In the genomic region with DNA sequence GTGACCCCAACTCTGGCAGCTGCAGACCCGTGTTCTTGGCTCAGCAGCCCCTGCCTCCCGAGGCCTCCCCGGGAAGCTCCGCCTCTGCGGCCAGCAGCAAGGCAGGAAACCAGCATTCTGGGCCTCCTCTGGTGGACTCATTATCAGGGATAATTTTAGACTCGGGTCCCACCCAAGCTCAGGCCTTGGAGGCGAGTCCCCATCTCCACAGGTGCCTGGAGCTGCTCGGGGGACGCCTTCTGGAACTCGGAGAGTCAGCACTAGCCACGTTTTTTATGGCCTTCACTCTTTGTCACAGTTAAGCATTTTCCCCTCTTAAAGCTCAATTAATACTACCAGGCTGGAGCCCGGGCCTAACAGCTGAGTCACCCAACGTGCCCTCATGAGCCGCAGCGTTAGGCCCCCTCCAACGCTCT, we compare ENCODE assay signal across 9 mouse cellular contexts. TPM values are rescaled to one million over a fixed set of nuclear protein-coding genes. Genes with fewer than 3 reads are reported as not detected.
A peak's percentile ranks its signal among the peaks of the same experiment; 100 is the strongest.
DNase-seq lines count a peak whose midpoint lies in the region; ATAC-seq lines count a peak whose summit lies in the region.
"Had no signal": no experiment of that assay in that cellular context is flagged by ENCODE, and none has a peak within 500 bp of the region (broad histone marks: within the 10 kb centered on the region; RNA-seq: fewer than 3 reads in every experiment).

No protein-coding gene starts in this region.

- H3K27ac ChIP-seq in kidney, embryonic 15.5 days: peak overlapping the region; percentile 45
- H3K27ac ChIP-seq in embryonic facial prominence, embryonic 14.5 days (replicated peaks; ENCODE audit: low read depth, low read length): peak overlapping the region; percentile 67
- peak overlapping the region; percentile 67 for H3K27ac ChIP-seq in heart, embryonic 11.5 days (ENCODE audit: low read depth, low read length)
- no peak overlapping the region for H3K27ac ChIP-seq in limb, embryonic 11.5 days (replicated peaks; ENCODE audit: low read depth, low read length)

- peaks cover 49% of the 10 kb centered on the region for H3K4me1 ChIP-seq in kidney, embryonic 15.5 days
- peaks cover 31% of the 10 kb centered on the region for H3K4me1 ChIP-seq in embryonic facial prominence, embryonic 14.5 days (ENCODE audit: control insufficient read depth, insufficient read depth, low read length)
- peaks cover 35% of the 10 kb centered on the region for H3K4me1 ChIP-seq in heart, embryonic 11.5 days (ENCODE audit: control insufficient read depth, insufficient read depth, low read length)
- peaks cover 45% of the 10 kb centered on the region for H3K4me1 ChIP-seq in limb, embryonic 11.5 days (ENCODE audit: control insufficient read depth, insufficient read depth, low read length)

- WGBS in kidney, embryonic 15.5 days: 15% methylated on average over 16 of the region's 16 CpGs
- 26% methylated on average over 16 of the region's 16 CpGs for WGBS in embryonic facial prominence, embryonic 14.5 days
- 25% methylated on average over 16 of the region's 16 CpGs for WGBS in heart, embryonic 11.5 days (ENCODE audit: insufficient replicate concordance)
- WGBS in limb, embryonic 11.5 days: 20% methylated on average over 16 of the region's 16 CpGs

- H3K9me3 ChIP-seq in kidney, embryonic 15.5 days (replicated peaks): no peaks in the 10 kb centered on the region
- H3K9me3 ChIP-seq in embryonic facial prominence, embryonic 14.5 days (ENCODE audit: control insufficient read depth, low read length): no peaks in the 10 kb centered on the region
- no peaks in the 10 kb centered on the region for H3K9me3 ChIP-seq in heart, embryonic 11.5 days (replicated peaks; ENCODE audit: control insufficient read depth, low read length)
- no peaks in the 10 kb centered on the region for H3K9me3 ChIP-seq in limb, embryonic 11.5 days (ENCODE audit: control insufficient read depth, low read length)

- H3K27me3 ChIP-seq in kidney, embryonic 15.5 days: peaks cover 46% of the 10 kb centered on the region
- H3K27me3 ChIP-seq in embryonic facial prominence, embryonic 14.5 days (replicated peaks; ENCODE audit: control insufficient read depth, insufficient read depth, low read length): peaks cover 29% of the 10 kb centered on the region; the same call in 1 of the 2 replicates
- peaks cover 35% of the 10 kb centered on the region for H3K27me3 ChIP-seq in heart, embryonic 11.5 days (ENCODE audit: control insufficient read depth, insufficient read depth, low read length)
- H3K27me3 ChIP-seq in limb, embryonic 11.5 days (ENCODE audit: control insufficient read depth, insufficient read depth, low read length): peaks cover 8% of the 10 kb centered on the region

- no peak overlapping the region for H3K4me2 ChIP-seq in kidney, embryonic 15.5 days
- no peak overlapping the region for H3K4me2 ChIP-seq in embryonic facial prominence, embryonic 14.5 days (ENCODE audit: low read depth, low read length)
- 0 out of 2 replicates have a peak overlapping the region, but pooled peaks have one; percentile 14 for H3K4me2 ChIP-seq in heart, embryonic 11.5 days
- H3K4me2 ChIP-seq in limb, embryonic 11.5 days (ENCODE audit: low read depth, severe bottlenecking): no peak overlapping the region

- H3K4me3 ChIP-seq in kidney, embryonic 15.5 days (replicated peaks): no peak overlapping the region
- H3K4me3 ChIP-seq in embryonic facial prominence, embryonic 14.5 days (ENCODE audit: low read depth, low read length): no peak overlapping the region
- no peak overlapping the region for H3K4me3 ChIP-seq in heart, embryonic 11.5 days (ENCODE audit: low read depth, low read length)
- H3K4me3 ChIP-seq in limb, embryonic 11.5 days (ENCODE audit: low read depth, low read length): no peak overlapping the region

- no peaks in the 10 kb centered on the region for H3K36me3 ChIP-seq in kidney, embryonic 15.5 days
- H3K36me3 ChIP-seq in embryonic facial prominence, embryonic 14.5 days (ENCODE audit: control insufficient read depth, insufficient read depth, low read length): no peaks in the 10 kb centered on the region
- H3K36me3 ChIP-seq in heart, embryonic 11.5 days (ENCODE audit: control insufficient read depth, insufficient read depth, low read length): no peaks in the 10 kb centered on the region
- no peaks in the 10 kb centered on the region for H3K36me3 ChIP-seq in limb, embryonic 11.5 days (ENCODE audit: control insufficient read depth, insufficient read depth, low read length)

- H3K9ac ChIP-seq in kidney, embryonic 15.5 days: peak overlapping the region; percentile 6; the same call in 1 of the 2 replicates
- H3K9ac ChIP-seq in embryonic facial prominence, embryonic 14.5 days (ENCODE audit: low read depth, low read length): no peak overlapping the region
- 0 out of 2 replicates have a peak overlapping the region, but pooled peaks have one; percentile 24 for H3K9ac ChIP-seq in heart, embryonic 11.5 days (ENCODE audit: low read depth, low read length)
- H3K9ac ChIP-seq in limb, embryonic 11.5 days (ENCODE audit: low read length): no peak overlapping the region

- no peak for ATAC-seq in kidney, embryonic 15.5 days (replicated peaks; ENCODE audit: low FRiP score)
- ATAC-seq in embryonic facial prominence, embryonic 14.5 days (ENCODE audit: low read depth): peak; percentile 8; the same call in 1 of the 2 replicates
- no peak for ATAC-seq in heart, embryonic 11.5 days (replicated peaks; ENCODE audit: insufficient number of reproducible peaks, low FRiP score, low TSS enrichment)
- 0 out of 2 replicates have a peak, but pooled peaks have one; percentile 10 for ATAC-seq in limb, embryonic 11.5 days (ENCODE audit: insufficient number of reproducible peaks, low FRiP score, low TSS enrichment, low read depth)

- DNase-seq in kidney, postnatal 14 days: no peak
- DNase-seq in embryonic facial prominence, embryonic 14.5 days (ENCODE audit: low spot score): peak; percentile 76
- peak; percentile 67 for DNase-seq in limb, embryonic 11.5 days (ENCODE audit: low spot score)
- DNase-seq in left cerebral cortex, adult 18-20 months (ENCODE audit: low spot score in 2 of 2): no peak
- no peak for DNase-seq in thymus, postnatal 4 days
- no peak for DNase-seq in layer of hippocampus, adult 11-12 months (ENCODE audit: low spot score)
- DNase-seq: lung, postnatal 14 days had no signal

RNA-seq across cellular contexts. Expression of a gene that starts 3.2 kb away (rescaled TPM):
- 2.5 and 2.6 TPM in 2 replicates for polyA plus RNA-seq in kidney, embryonic 15.5 days (2015; fragmentation: Nextera tagmentation; extraction: Ambion mirVana)
- 5.7 and 5.8 TPM in 2 replicates for polyA plus RNA-seq in embryonic facial prominence, embryonic 14.5 days (2014; fragmentation: Nextera tagmentation; extraction: Ambion mirVana)
- 4.2 and 4.6 TPM in 2 replicates for polyA plus RNA-seq in heart, embryonic 11.5 days (2014; fragmentation: Nextera tagmentation; extraction: Ambion mirVana)
- 4.9 and 5.8 TPM in 2 replicates for polyA plus RNA-seq in limb, embryonic 11.5 days (2014; fragmentation: Nextera tagmentation; extraction: Ambion mirVana)
- total RNA-seq in left cerebral cortex, adult 18-20 months (2021): 10 to 100 TPM in 1 of 2 experiments, 1 to 10 TPM in 1; 9.3 to 11.7 TPM

Comparison
In these comparisons a context has a peak if more than half of its experiments do, and no peak if none do; other contexts are left out.
1. ATAC-seq: peak in embryonic facial prominence, embryonic 14.5 days (single experiment) and limb, embryonic 11.5 days (single experiment); none in kidney, embryonic 15.5 days (single experiment) and heart, embryonic 11.5 days (single experiment).
2. H3K9ac ChIP-seq: peak in kidney, embryonic 15.5 days (single experiment) and heart, embryonic 11.5 days (single experiment); none in embryonic facial prominence, embryonic 14.5 days (single experiment) and limb, embryonic 11.5 days (single experiment).
3. DNase-seq: peak in embryonic facial prominence, embryonic 14.5 days (single experiment) and limb, embryonic 11.5 days (single experiment); none in kidney, postnatal 14 days (single experiment), left cerebral cortex, adult 18-20 months (0 of 2), thymus, postnatal 4 days (single experiment) and layer of hippocampus, adult 11-12 months (single experiment).